In genomic region chr9:77465401-77465800, GRCm38 (mm10) we compare ENCODE assay signal across 18 mouse cellular contexts.
A peak's percentile ranks its signal among the peaks of the same experiment; 100 is the strongest.
DNase-seq lines count a peak whose midpoint lies in the region; ATAC-seq lines count a peak whose summit lies in the region.
"Had no signal": no experiment of that assay in that cellular context is flagged by ENCODE, and none has a peak within 500 bp of the region (broad histone marks: within the 10 kb centered on the region; RNA-seq: fewer than 3 reads in every experiment).

No protein-coding gene starts in this region.

- H3K27ac ChIP-seq in forebrain, embryonic 13.5 days, result no peak overlapping the region
- no peak overlapping the region for H3K27ac ChIP-seq in forebrain, embryonic 10.5 days
- peak overlapping the region; percentile 93 for H3K27ac ChIP-seq in heart, embryonic 15.5 days
- no peak overlapping the region for H3K27ac ChIP-seq in limb, embryonic 12.5 days
- no peak overlapping the region for H3K27ac ChIP-seq in limb, embryonic 10.5 days
- peak overlapping the region; percentile 61; the same call in 1 of the 2 replicates for H3K27ac ChIP-seq in embryonic facial prominence, embryonic 15.5 days (replicated peaks)
- H3K27ac ChIP-seq: gastrocnemius, adult 2 months; left cerebral cortex, adult 2 months; liver, embryonic 12.5 days; lung, embryonic 15.5 days had no signal

- H3K9me3 ChIP-seq in forebrain, embryonic 13.5 days (replicated peaks), result no peaks in the 10 kb centered on the region
- no peaks in the 10 kb centered on the region for H3K9me3 ChIP-seq in forebrain, embryonic 10.5 days
- no peaks in the 10 kb centered on the region for H3K9me3 ChIP-seq in heart, embryonic 15.5 days (replicated peaks)
- H3K9me3 ChIP-seq in limb, embryonic 12.5 days, result no peaks in the 10 kb centered on the region
- no peaks in the 10 kb centered on the region for H3K9me3 ChIP-seq in limb, embryonic 10.5 days (replicated peaks)
- H3K9me3 ChIP-seq in embryonic facial prominence, embryonic 15.5 days (replicated peaks), result no peaks in the 10 kb centered on the region
- H3K9me3 ChIP-seq: liver, embryonic 12.5 days; lung, embryonic 15.5 days; stomach, embryonic 15.5 days had no signal

- no peaks in the 10 kb centered on the region for H3K27me3 ChIP-seq in forebrain, embryonic 13.5 days
- H3K27me3 ChIP-seq in forebrain, embryonic 10.5 days (ENCODE audit: poor library complexity, severe bottlenecking), result no peaks in the 10 kb centered on the region
- H3K27me3 ChIP-seq in heart, embryonic 15.5 days, result no peaks in the 10 kb centered on the region
- H3K27me3 ChIP-seq in limb, embryonic 12.5 days, result no peaks in the 10 kb centered on the region
- no peaks in the 10 kb centered on the region for H3K27me3 ChIP-seq in limb, embryonic 10.5 days (ENCODE audit: low read depth, poor library complexity, severe bottlenecking)
- no peaks in the 10 kb centered on the region for H3K27me3 ChIP-seq in embryonic facial prominence, embryonic 15.5 days
- H3K27me3 ChIP-seq: liver, embryonic 12.5 days; lung, embryonic 15.5 days; stomach, embryonic 15.5 days had no signal

- no peak for DNase-seq in forebrain, embryonic 10.5 days (ENCODE audit: extremely low spot score, low spot score)
- DNase-seq in heart, postnatal 14 days, result no peak
- no peak for DNase-seq in limb, embryonic 10.5 days (ENCODE audit: low spot score)
- no peak for DNase-seq in cerebellum, adult 11 months
- DNase-seq: adrenal gland, postnatal 25 days; cerebellum, postnatal 14 days; gastrocnemius, adult 2 months; kidney, adult 8-10 months; spleen, adult 18-20 months; thymus, postnatal 4 days had no signal

- H3K9ac ChIP-seq in forebrain, embryonic 13.5 days, result no peak overlapping the region
- H3K9ac ChIP-seq in heart, embryonic 15.5 days, result no peak overlapping the region
- H3K9ac ChIP-seq in limb, embryonic 12.5 days (replicated peaks), result no peak overlapping the region
- no peak overlapping the region for H3K9ac ChIP-seq in embryonic facial prominence, embryonic 15.5 days
- H3K9ac ChIP-seq: liver, embryonic 12.5 days; lung, embryonic 15.5 days; stomach, embryonic 15.5 days had no signal

- ATAC-seq in forebrain, embryonic 13.5 days, result peak; percentile 17; the same call in 1 of the 2 replicates
- 0 out of 2 replicates have a peak, but pooled peaks have one; percentile 24 for ATAC-seq in heart, embryonic 15.5 days (replicated peaks; ENCODE audit: insufficient number of reproducible peaks, insufficient read depth, low FRiP score, low read depth)
- no peak for ATAC-seq in limb, embryonic 12.5 days (ENCODE audit: insufficient number of reproducible peaks, insufficient read depth, low FRiP score, low TSS enrichment, low read depth)
- no peak for ATAC-seq in embryonic facial prominence, embryonic 15.5 days (ENCODE audit: insufficient number of reproducible peaks, low FRiP score, low TSS enrichment, low read depth)
- ATAC-seq: liver, embryonic 12.5 days had no signal

- intact Hi-C loops in heart, postnatal 14 days (cut with DNase I), result no loop called here

- H3K4me1 ChIP-seq in forebrain, embryonic 13.5 days, result peaks cover 26% of the 10 kb centered on the region
- H3K4me1 ChIP-seq in forebrain, embryonic 10.5 days, result peaks cover 37% of the 10 kb centered on the region
- peaks cover 50% of the 10 kb centered on the region for H3K4me1 ChIP-seq in heart, embryonic 15.5 days (replicated peaks)
- H3K4me1 ChIP-seq in limb, embryonic 12.5 days (replicated peaks), result peaks cover 42% of the 10 kb centered on the region
- peaks cover 41% of the 10 kb centered on the region for H3K4me1 ChIP-seq in limb, embryonic 10.5 days
- H3K4me1 ChIP-seq in embryonic facial prominence, embryonic 15.5 days, result peaks cover 26% of the 10 kb centered on the region
- H3K4me1 ChIP-seq: stomach, embryonic 15.5 days had no signal

- no peak overlapping the region for H3K4me2 ChIP-seq in forebrain, embryonic 13.5 days
- H3K4me2 ChIP-seq in heart, embryonic 15.5 days, result no peak overlapping the region
- H3K4me2 ChIP-seq in limb, embryonic 12.5 days, result peak overlapping the region; percentile 19; the same call in 1 of the 2 replicates
- H3K4me2 ChIP-seq in embryonic facial prominence, embryonic 15.5 days (replicated peaks), result no peak overlapping the region
- H3K4me2 ChIP-seq: liver, embryonic 12.5 days; lung, embryonic 15.5 days; stomach, embryonic 15.5 days had no signal

- H3K4me3 ChIP-seq in forebrain, embryonic 13.5 days, result no peak overlapping the region
- H3K4me3 ChIP-seq in forebrain, embryonic 10.5 days, result no peak overlapping the region
- H3K4me3 ChIP-seq in heart, embryonic 15.5 days, result no peak overlapping the region
- no peak overlapping the region for H3K4me3 ChIP-seq in limb, embryonic 12.5 days (replicated peaks)
- no peak overlapping the region for H3K4me3 ChIP-seq in limb, embryonic 10.5 days
- H3K4me3 ChIP-seq in embryonic facial prominence, embryonic 15.5 days (replicated peaks), result no peak overlapping the region
- H3K4me3 ChIP-seq: gastrocnemius, adult 2 months; left cerebral cortex, adult 2 months; liver, embryonic 12.5 days; lung, embryonic 15.5 days; stomach, embryonic 15.5 days had no signal

- 72% methylated on average over 11 of the region's 11 CpGs for WGBS in forebrain, embryonic 13.5 days
- 89% methylated on average over 11 of the region's 11 CpGs for WGBS in forebrain, embryonic 10.5 days
- 33% methylated on average over 11 of the region's 11 CpGs for WGBS in heart, embryonic 15.5 days
- 49% methylated on average over 11 of the region's 11 CpGs for WGBS in limb, embryonic 12.5 days
- WGBS in limb, embryonic 10.5 days, result 73% methylated on average over 11 of the region's 11 CpGs
- 68% methylated on average over 11 of the region's 11 CpGs for WGBS in embryonic facial prominence, embryonic 15.5 days

- peaks cover 14% of the 10 kb centered on the region; the same call in 1 of the 2 replicates for H3K36me3 ChIP-seq in forebrain, embryonic 13.5 days (ENCODE audit: poor library complexity, severe bottlenecking)
- H3K36me3 ChIP-seq in forebrain, embryonic 10.5 days (replicated peaks), result peaks cover 31% of the 10 kb centered on the region
- 0 out of 2 replicates have a peak, but pooled peaks cover 4% of the 10 kb centered on the region for H3K36me3 ChIP-seq in heart, embryonic 15.5 days
- H3K36me3 ChIP-seq in limb, embryonic 12.5 days, result peaks cover 17% of the 10 kb centered on the region
- H3K36me3 ChIP-seq in limb, embryonic 10.5 days, result peaks cover 3% of the 10 kb centered on the region; the same call in 1 of the 2 replicates
- H3K36me3 ChIP-seq in embryonic facial prominence, embryonic 15.5 days, result peaks cover 8% of the 10 kb centered on the region
- H3K36me3 ChIP-seq: lung, embryonic 15.5 days; stomach, embryonic 15.5 days had no signal

Comparison
In these comparisons a context has a peak if more than half of its experiments do, and no peak if none do; other contexts are left out.
1. ATAC-seq: peak in forebrain, embryonic 13.5 days (single experiment) and heart, embryonic 15.5 days (single experiment); none in limb, embryonic 12.5 days (single experiment) and embryonic facial prominence, embryonic 15.5 days (single experiment).
2. H3K27ac ChIP-seq: peak in heart, embryonic 15.5 days (single experiment) and embryonic facial prominence, embryonic 15.5 days (single experiment); none in forebrain, embryonic 13.5 days (single experiment), forebrain, embryonic 10.5 days (single experiment), limb, embryonic 12.5 days (single experiment) and limb, embryonic 10.5 days (single experiment).